13 mouse cellular contexts compared by ENCODE assay signal in genomic region chr2:91098156-91098555, GRCm38 (mm10). TPM values are rescaled to one million over a fixed set of nuclear protein-coding genes. Genes with fewer than 3 reads are reported as not detected.
DNase-seq lines count a peak whose midpoint lies in the region; ATAC-seq and TF ChIP-seq lines count a peak whose summit lies in the region.
"Had no signal": no experiment of that assay in that cellular context is flagged by ENCODE, and none has a peak within 500 bp of the region (broad histone marks: within the 10 kb centered on the region; RNA-seq: fewer than 3 reads in every experiment).

No protein-coding gene starts in this region.

- H3K4me2 ChIP-seq in liver, embryonic 15.5 days: peak overlapping the region; percentile 37
- H3K4me2 ChIP-seq: limb, embryonic 13.5 days had no signal

- no peak for ATAC-seq in liver, embryonic 15.5 days (ENCODE audit: insufficient read depth)
- peak; percentile 47 for ATAC-seq in megakaryocyte progenitor cell, adult 5-6 weeks (replicated peaks; ENCODE audit: poor library complexity)
- ATAC-seq in erythroblast, adult 5-6 weeks (replicated peaks; ENCODE audit: low FRiP score, poor library complexity, severe bottlenecking): no peak
- ATAC-seq: midbrain, embryonic 16.5 days had no signal

- H3K27me3 ChIP-seq in liver, embryonic 15.5 days: no peaks in the 10 kb centered on the region; the same call in 1 of the 2 replicates
- H3K27me3 ChIP-seq: limb, embryonic 13.5 days had no signal

- no peaks in the 10 kb centered on the region for H3K9me3 ChIP-seq in liver, embryonic 15.5 days (replicated peaks)
- H3K9me3 ChIP-seq: limb, embryonic 13.5 days had no signal

- TF ChIP-seq CTCF in bone marrow macrophage, adult 2 months (IDR thresholded peaks at IDR 0.05; ENCODE audit: low read depth, low read length): no peak

- H3K4me1 ChIP-seq in bone marrow macrophage, adult 2 months (ENCODE audit: control insufficient read depth, insufficient read depth, low read length): peaks cover 20% of the 10 kb centered on the region
- H3K4me1 ChIP-seq in liver, embryonic 15.5 days (replicated peaks): peaks cover 33% of the 10 kb centered on the region
- H3K4me1 ChIP-seq: limb, embryonic 13.5 days had no signal

- peak; percentile 75 to 77 for DNase-seq in lung, adult 18-20 months
- no peak for DNase-seq in lung, postnatal 10 days
- no peak for DNase-seq in cerebellum, adult 9-10 months
- DNase-seq: cerebellum, adult 11 months; gastrocnemius, postnatal 25 days; kidney, postnatal 14 days had no signal

- no peaks in the 10 kb centered on the region for H3K36me3 ChIP-seq in liver, embryonic 15.5 days (replicated peaks)
- H3K36me3 ChIP-seq: limb, embryonic 13.5 days had no signal

- peak overlapping the region; percentile 92 for H3K27ac ChIP-seq in bone marrow macrophage, adult 2 months (ENCODE audit: insufficient read depth, low read depth, low read length)
- H3K27ac ChIP-seq in liver, embryonic 15.5 days (replicated peaks): no peak overlapping the region
- H3K27ac ChIP-seq: limb, embryonic 13.5 days had no signal

- peak overlapping the region; percentile 29; the same call in 1 of the 2 replicates for H3K9ac ChIP-seq in liver, embryonic 15.5 days
- H3K9ac ChIP-seq: limb, embryonic 13.5 days had no signal

- peak overlapping the region; percentile 98 for H3K4me3 ChIP-seq in bone marrow macrophage, adult 2 months (ENCODE audit: insufficient read depth, low read length)
- peak overlapping the region; percentile 42 for H3K4me3 ChIP-seq in liver, embryonic 15.5 days (replicated peaks)
- H3K4me3 ChIP-seq: limb, embryonic 13.5 days had no signal

- TF ChIP-seq POLR2A in bone marrow macrophage, adult 2 months (IDR thresholded peaks at IDR 0.05; ENCODE audit: borderline replicate concordance, low read depth, low read length): no peak

- 33% methylated on average over 2 of the region's 2 CpGs for WGBS in liver, embryonic 15.5 days (ENCODE audit: insufficient replicate concordance)

RNA-seq across cellular contexts. Expression of gene Spi1, which starts 16.0 kb away (rescaled TPM):
- polyA plus RNA-seq in bone marrow macrophage, adult 2 months (2012; ENCODE audit: insufficient read depth, insufficient read length, missing spikeins): 464 and 487 TPM in 2 replicates
- polyA plus RNA-seq in liver, embryonic 15.5 days (2015; fragmentation: Nextera tagmentation; extraction: Ambion mirVana): 25.9 and 26.9 TPM in 2 replicates
- 182 and 235 TPM in 2 replicates for total RNA-seq in megakaryocyte progenitor cell, adult 5-6 weeks (2015)
- total RNA-seq in megakaryocyte progenitor cell, adult 5-6 weeks (2017): 82.5 and 97.3 TPM in 2 replicates
- 60.5 and 134 TPM in 2 replicates for total RNA-seq in erythroblast, adult 5-6 weeks (2015; ENCODE audit: low replicate concordance)
- total RNA-seq in erythroblast, adult 5-6 weeks (2017; ENCODE audit: low replicate concordance): 21.6 and 48.5 TPM in 2 replicates

RNA-seq across cellular contexts. Expression of gene Mybpc3, which starts 19.8 kb away (rescaled TPM):
- polyA plus RNA-seq in bone marrow macrophage, adult 2 months (2012; ENCODE audit: insufficient read depth, insufficient read length, missing spikeins): 0.19 TPM in 1 of 2 replicates, not detected in the other
- 0.15 and 0.17 TPM in 2 replicates for polyA plus RNA-seq in liver, embryonic 15.5 days (2015; fragmentation: Nextera tagmentation; extraction: Ambion mirVana)
- 0.17 TPM in 1 of 2 replicates, not detected in the other for total RNA-seq in megakaryocyte progenitor cell, adult 5-6 weeks (2015)
- 0.20 TPM in 1 of 2 replicates, not detected in the other for total RNA-seq in megakaryocyte progenitor cell, adult 5-6 weeks (2017)
- total RNA-seq in erythroblast, adult 5-6 weeks (2015; ENCODE audit: low replicate concordance): 0.21 TPM in 1 of 2 replicates, not detected in the other
- total RNA-seq in erythroblast, adult 5-6 weeks (2017; ENCODE audit: low replicate concordance): 0.56 TPM in 1 of 2 replicates, not detected in the other
- total RNA-seq: gastrocnemius, postnatal 25 days had no signal
- polyA plus RNA-seq: limb, embryonic 13.5 days; neural tube, embryonic 14.5 days had no signal

RNA-seq across cellular contexts. Expression of gene Slc39a13, which starts 27.9 kb away (rescaled TPM):
- polyA plus RNA-seq in bone marrow macrophage, adult 2 months (2012; ENCODE audit: insufficient read depth, insufficient read length, missing spikeins): 47.0 and 55.1 TPM in 2 replicates
- polyA plus RNA-seq in liver, embryonic 15.5 days (2015; fragmentation: Nextera tagmentation; extraction: Ambion mirVana): 10.9 and 13.6 TPM in 2 replicates
- total RNA-seq in megakaryocyte progenitor cell, adult 5-6 weeks (2015): 9.2 and 14.8 TPM in 2 replicates
- total RNA-seq in megakaryocyte progenitor cell, adult 5-6 weeks (2017): 7.0 and 8.9 TPM in 2 replicates
- total RNA-seq in erythroblast, adult 5-6 weeks (2015; ENCODE audit: low replicate concordance): 6.9 TPM in 1 of 2 replicates, not detected in the other
- total RNA-seq in erythroblast, adult 5-6 weeks (2017; ENCODE audit: low replicate concordance): 0.98 and 4.2 TPM in 2 replicates

RNA-seq across cellular contexts. Expression of gene Psmc3, which starts 44.3 kb away (rescaled TPM):
- polyA plus RNA-seq in bone marrow macrophage, adult 2 months (2012; ENCODE audit: insufficient read depth, insufficient read length, missing spikeins): 103 and 124 TPM in 2 replicates
- 138 and 146 TPM in 2 replicates for polyA plus RNA-seq in liver, embryonic 15.5 days (2015; fragmentation: Nextera tagmentation; extraction: Ambion mirVana)
- total RNA-seq in megakaryocyte progenitor cell, adult 5-6 weeks (2015): 102 and 103 TPM in 2 replicates
- 310 and 320 TPM in 2 replicates for total RNA-seq in megakaryocyte progenitor cell, adult 5-6 weeks (2017)
- 24.8 and 40.8 TPM in 2 replicates for total RNA-seq in erythroblast, adult 5-6 weeks (2015; ENCODE audit: low replicate concordance)
- 76.4 and 132 TPM in 2 replicates for total RNA-seq in erythroblast, adult 5-6 weeks (2017; ENCODE audit: low replicate concordance)

Comparison
In these comparisons a context has a peak if more than half of its experiments do, and no peak if none do; other contexts are left out.
1. DNase-seq: peak in lung, adult 18-20 months (2 of 2); none in lung, postnatal 10 days (single experiment) and cerebellum, adult 9-10 months (single experiment).